Mouse (Mus musculus): ENCODE results near the gene Ifi205. TPM values are rescaled to one million over a fixed set of nuclear protein-coding genes. Genes with fewer than 3 reads are reported as not detected.

The Ifi205 gene
- polyA plus RNA-seq, 1 experiment from 2014 or later: 0.24 TPM

Other genes starting within 250 kb of the Ifi205 start
- gene Ifi211, start 118.8 kb downstream of the Ifi205 start, polyA plus RNA-seq (2015; fragmentation: Nextera tagmentation; extraction: Ambion mirVana): 0.67 and 1.4 TPM in 2 replicates
- 1.6 and 3.0 TPM in 2 replicates for gene Mndal, start 89.3 kb downstream of the Ifi205 start, polyA plus RNA-seq (2015; fragmentation: Nextera tagmentation; extraction: Ambion mirVana)
- gene Ifi203, start 89.1 kb downstream of the Ifi205 start, polyA plus RNA-seq (2015; fragmentation: Nextera tagmentation; extraction: Ambion mirVana): 1.5 and 1.7 TPM in 2 replicates
- gene Ifi202b, start 49.1 kb downstream of the Ifi205 start, polyA plus RNA-seq (2015; fragmentation: Nextera tagmentation; extraction: Ambion mirVana): not detected in 2 replicates
- not detected in 2 replicates for gene Olfr433, start 8.9 kb upstream of the Ifi205 start, polyA plus RNA-seq (2015; fragmentation: Nextera tagmentation; extraction: Ambion mirVana)
- gene Olfr432, start 17.4 kb upstream of the Ifi205 start, polyA plus RNA-seq (2015; fragmentation: Nextera tagmentation; extraction: Ambion mirVana): not detected in 2 replicates
- gene Olfr430, start 34.8 kb upstream of the Ifi205 start, polyA plus RNA-seq (2015; fragmentation: Nextera tagmentation; extraction: Ambion mirVana): not detected in 2 replicates
- not detected in 2 replicates for gene Olfr429, start 52.5 kb upstream of the Ifi205 start, polyA plus RNA-seq (2015; fragmentation: Nextera tagmentation; extraction: Ambion mirVana)
- not detected in 2 replicates for gene Olfr427, start 65.1 kb upstream of the Ifi205 start, polyA plus RNA-seq (2015; fragmentation: Nextera tagmentation; extraction: Ambion mirVana)
- gene Olfr231, start 89.4 kb upstream of the Ifi205 start, polyA plus RNA-seq (2015; fragmentation: Nextera tagmentation; extraction: Ambion mirVana): not detected in 2 replicates
- not detected in 2 replicates for gene Olfr424, start 99.7 kb upstream of the Ifi205 start, polyA plus RNA-seq (2015; fragmentation: Nextera tagmentation; extraction: Ambion mirVana)
- not detected in 2 replicates for gene Olfr420, start 123.8 kb upstream of the Ifi205 start, polyA plus RNA-seq (2015; fragmentation: Nextera tagmentation; extraction: Ambion mirVana)
- 0.54 and 0.62 TPM in 2 replicates for gene Spta1, start 141.0 kb upstream of the Ifi205 start, polyA plus RNA-seq (2015; fragmentation: Nextera tagmentation; extraction: Ambion mirVana)
- not detected in 2 replicates for gene Olfr419, start 220.3 kb upstream of the Ifi205 start, polyA plus RNA-seq (2015; fragmentation: Nextera tagmentation; extraction: Ambion mirVana)